Mouse (Mus musculus): ENCODE results near the gene Tmem191c.
A peak's percentile ranks its signal among the peaks of the same experiment; 100 is the strongest.
"Not testable (repeated sequence)": the region's sequence is repeated elsewhere in the genome, so short reads cannot be mapped to it uniquely, and the experiment has no call there.

Tmem191c gene

GRCm38 (mm10) chr16:17275721-17276120 is at the start of gene Tmem191c:
Tmem191c (plus strand) TSS chr16:17276077.
- no peak for DNase-seq (ENCODE audit: low spot score in 2 of 2)

- DNase-seq (ENCODE audit: low spot score in 2 of 2): no peak
These were observed 49.4 kb upstream of the Tmem191c start for GRCm38 (mm10) chr16:17226496-17226895.

- not testable (repeated sequence) for DNase-seq (ENCODE audit: low spot score in 2 of 2)
These were observed 44.4 kb upstream of the Tmem191c start for GRCm38 (mm10) chr16:17231523-17231922.

GRCm38 (mm10) chr16:17232794-17233701 is 42.8 kb upstream of the Tmem191c start, which contains the start of gene Hic2:
Hic2 (plus strand) TSS chr16:17233572.
- peak; percentile 91 to 92 for DNase-seq (ENCODE audit: low spot score in 2 of 2)

- DNase-seq (ENCODE audit: low spot score in 2 of 2): peak in 1 of 2 experiments; percentile 16
These were observed 42.0 kb upstream of the Tmem191c start for GRCm38 (mm10) chr16:17233702-17234498.

GRCm38 (mm10) chr16:17234499-17234895 is 41.4 kb upstream of the Tmem191c start:
- no peak for DNase-seq (ENCODE audit: low spot score in 2 of 2)

- DNase-seq (ENCODE audit: low spot score in 2 of 2): no peak
These were observed 40.8 kb upstream of the Tmem191c start for GRCm38 (mm10) chr16:17234916-17235665.

GRCm38 (mm10) chr16:17237634-17238033 is 38.2 kb upstream of the Tmem191c start:
- no peak for DNase-seq (ENCODE audit: low spot score in 2 of 2)

GRCm38 (mm10) chr16:17239409-17239808 is 36.5 kb upstream of the Tmem191c start:
- DNase-seq (ENCODE audit: low spot score in 2 of 2): no peak

GRCm38 (mm10) chr16:17243731-17244130 is 32.1 kb upstream of the Tmem191c start:
- DNase-seq (ENCODE audit: low spot score in 2 of 2): no peak

GRCm38 (mm10) chr16:17244996-17245395 is 30.9 kb upstream of the Tmem191c start:
- no peak for DNase-seq (ENCODE audit: low spot score in 2 of 2)

- DNase-seq (ENCODE audit: low spot score in 2 of 2): no peak
These were observed 28.1 kb upstream of the Tmem191c start for GRCm38 (mm10) chr16:17247727-17248126.

GRCm38 (mm10) chr16:17249135-17249534 is 26.7 kb upstream of the Tmem191c start:
- no peak for DNase-seq (ENCODE audit: low spot score in 2 of 2)

- DNase-seq (ENCODE audit: low spot score in 2 of 2): no peak
These were observed 24.3 kb upstream of the Tmem191c start for GRCm38 (mm10) chr16:17251539-17251938.

GRCm38 (mm10) chr16:17252086-17252726 is 23.7 kb upstream of the Tmem191c start:
- no peak for DNase-seq (ENCODE audit: low spot score in 2 of 2)

GRCm38 (mm10) chr16:17252841-17253240 is 23.0 kb upstream of the Tmem191c start:
- no peak for DNase-seq (ENCODE audit: low spot score in 2 of 2)

GRCm38 (mm10) chr16:17254005-17254597 is 21.8 kb upstream of the Tmem191c start:
- no peak for DNase-seq (ENCODE audit: low spot score in 2 of 2)

- DNase-seq (ENCODE audit: low spot score in 2 of 2): no peak
These were observed 20.6 kb upstream of the Tmem191c start for GRCm38 (mm10) chr16:17255270-17255669.

- no peak for DNase-seq (ENCODE audit: low spot score in 2 of 2)
These were observed 18.5 kb upstream of the Tmem191c start for GRCm38 (mm10) chr16:17257359-17257821.

GRCm38 (mm10) chr16:17258917-17259316 is 17.0 kb upstream of the Tmem191c start:
- DNase-seq (ENCODE audit: low spot score in 2 of 2): no peak

- no peak for DNase-seq (ENCODE audit: low spot score in 2 of 2)
These were observed 14.5 kb upstream of the Tmem191c start for GRCm38 (mm10) chr16:17261341-17261740.

Measured in spleen, postnatal 36 days (tissue).